Mouse (Mus musculus): ENCODE data around the gene Rhobtb3. TPM values are rescaled to one million over a fixed set of nuclear protein-coding genes. Genes with fewer than 3 reads are reported as not detected.
A peak's percentile ranks its signal among the peaks of the same experiment; 100 is the strongest.

The Rhobtb3 gene
- polyA plus RNA-seq, 1 experiment from 2014 or later: 39.8 TPM

- H3K4me3 ChIP-seq: no peak overlapping the region
- no peak for DNase-seq (ENCODE audit: low spot score)
- no peaks in the 10 kb centered on the region for H3K4me1 ChIP-seq (replicated peaks)
- no peak overlapping the region for H3K27ac ChIP-seq
- no peaks in the 10 kb centered on the region for H3K27me3 ChIP-seq (ENCODE audit: insufficient read depth, poor library complexity, severe bottlenecking)
- no peaks in the 10 kb centered on the region for H3K9me3 ChIP-seq
- H3K36me3 ChIP-seq: peaks cover 45% of the 10 kb centered on the region
Observed at GRCm38 (mm10) chr13:75865486-75866184, 78.1 kb downstream of the Rhobtb3 start.

GRCm38 (mm10) chr13:75859264-75859844, 84.4 kb downstream of the Rhobtb3 start:
- Histone ChIP-seq H3K36me3 (peaks cover 8% of the 10 kb centered on the region; the same call in 1 of the 2 replicates), H3K27ac (no peak overlapping the region), H3K27me3 (ENCODE audit: insufficient read depth, poor library complexity, severe bottlenecking) (no peaks in the 10 kb centered on the region), H3K9me3 (peaks cover 6% of the 10 kb centered on the region; the same call in 1 of the 2 replicates), H3K4me1 (replicated peaks) (no peaks in the 10 kb centered on the region), H3K4me3 (no peak overlapping the region)
- no peak for DNase-seq (ENCODE audit: low spot score)
- 72% methylated on average over 1 of the region's 1 CpGs for WGBS

GRCm38 (mm10) chr13:75853118-75853517, 90.6 kb downstream of the Rhobtb3 start:
- Histone ChIP-seq H3K4me3 (no peak overlapping the region), H3K9me3 (peaks cover 6% of the 10 kb centered on the region; the same call in 1 of the 2 replicates), H3K36me3 (no peaks in the 10 kb centered on the region; the same call in 1 of the 2 replicates), H3K27me3 (ENCODE audit: insufficient read depth, poor library complexity, severe bottlenecking) (no peaks in the 10 kb centered on the region), H3K27ac (no peak overlapping the region), H3K4me1 (replicated peaks) (no peaks in the 10 kb centered on the region)
- 87% methylated on average over 3 of the region's 3 CpGs for WGBS
- no peak for DNase-seq (ENCODE audit: low spot score)

- H3K4me1 ChIP-seq (replicated peaks): no peaks in the 10 kb centered on the region
- DNase-seq (ENCODE audit: low spot score): no peak
- 92% methylated on average over 4 of the region's 4 CpGs for WGBS
- no peak overlapping the region for H3K27ac ChIP-seq
- H3K27me3 ChIP-seq (ENCODE audit: insufficient read depth, poor library complexity, severe bottlenecking): no peaks in the 10 kb centered on the region
- H3K4me3 ChIP-seq: no peak overlapping the region
- peaks cover 5% of the 10 kb centered on the region; the same call in 1 of the 2 replicates for H3K9me3 ChIP-seq
- H3K36me3 ChIP-seq: peaks cover 5% of the 10 kb centered on the region; the same call in 1 of the 2 replicates
Observed at GRCm38 (mm10) chr13:75852027-75852426, 91.7 kb downstream of the Rhobtb3 start.

- no peak overlapping the region for H3K27ac ChIP-seq
- no peak for DNase-seq (ENCODE audit: low spot score)
- H3K9me3 ChIP-seq: no peaks in the 10 kb centered on the region
- no peak overlapping the region for H3K4me3 ChIP-seq
- 88% methylated on average over 6 of the region's 6 CpGs for WGBS
- no peaks in the 10 kb centered on the region for H3K27me3 ChIP-seq (ENCODE audit: insufficient read depth, poor library complexity, severe bottlenecking)
- peaks cover 5% of the 10 kb centered on the region; the same call in 1 of the 2 replicates for H3K36me3 ChIP-seq
- H3K4me1 ChIP-seq (replicated peaks): peaks cover 25% of the 10 kb centered on the region
Observed at GRCm38 (mm10) chr13:75847027-75847426, 96.7 kb downstream of the Rhobtb3 start.

- no peak for DNase-seq (ENCODE audit: low spot score)
- peaks cover 5% of the 10 kb centered on the region; the same call in 1 of the 2 replicates for H3K36me3 ChIP-seq
- WGBS: 33% methylated on average over 4 of the region's 4 CpGs
Observed at GRCm38 (mm10) chr13:75845519-75846166, 98.1 kb downstream of the Rhobtb3 start.

GRCm38 (mm10) chr13:75844833-75845518, 98.7 kb downstream of the Rhobtb3 start:
- 93% methylated on average over 2 of the region's 2 CpGs for WGBS
- DNase-seq (ENCODE audit: low spot score): no peak
- Histone ChIP-seq H3K4me3 (no peak overlapping the region), H3K27ac (no peak overlapping the region), H3K9me3 (no peaks in the 10 kb centered on the region), H3K4me1 (replicated peaks) (peaks cover 45% of the 10 kb centered on the region), H3K36me3 (peaks cover 5% of the 10 kb centered on the region; the same call in 1 of the 2 replicates), H3K27me3 (ENCODE audit: insufficient read depth, poor library complexity, severe bottlenecking) (no peaks in the 10 kb centered on the region)

More at GRCm38 (mm10) chr13:75845519-75846166, 98.1 kb downstream of the Rhobtb3 start:
- H3K4me1 ChIP-seq (replicated peaks): peaks cover 38% of the 10 kb centered on the region
- no peak overlapping the region for H3K4me3 ChIP-seq
- H3K27me3 ChIP-seq (ENCODE audit: insufficient read depth, poor library complexity, severe bottlenecking): no peaks in the 10 kb centered on the region
- peak overlapping the region; percentile 29; the same call in 1 of the 2 replicates for H3K27ac ChIP-seq
- no peaks in the 10 kb centered on the region for H3K9me3 ChIP-seq

- no peaks in the 10 kb centered on the region for H3K9me3 ChIP-seq
- H3K4me1 ChIP-seq (replicated peaks): peaks cover 52% of the 10 kb centered on the region
- 83% methylated on average over 8 of the region's 8 CpGs for WGBS
- H3K27me3 ChIP-seq (ENCODE audit: insufficient read depth, poor library complexity, severe bottlenecking): no peaks in the 10 kb centered on the region
- DNase-seq (ENCODE audit: low spot score): no peak
- H3K27ac ChIP-seq: no peak overlapping the region
- peaks cover 5% of the 10 kb centered on the region; the same call in 1 of the 2 replicates for H3K36me3 ChIP-seq
- H3K4me3 ChIP-seq: no peak overlapping the region
Observed at GRCm38 (mm10) chr13:75843993-75844683, 99.6 kb downstream of the Rhobtb3 start.

- Histone ChIP-seq H3K36me3 (peaks cover 5% of the 10 kb centered on the region; the same call in 1 of the 2 replicates), H3K4me1 (replicated peaks) (peaks cover 58% of the 10 kb centered on the region), H3K4me3 (no peak overlapping the region), H3K27ac (no peak overlapping the region), H3K9me3 (no peaks in the 10 kb centered on the region), H3K27me3 (ENCODE audit: insufficient read depth, poor library complexity, severe bottlenecking) (no peaks in the 10 kb centered on the region)
- DNase-seq (ENCODE audit: low spot score): no peak
- 87% methylated on average over 5 of the region's 5 CpGs for whole genome bisulfite sequencing
Observed at GRCm38 (mm10) chr13:75843331-75843730, 100.4 kb downstream of the Rhobtb3 start.

- Histone ChIP-seq H3K27ac (peak overlapping the region; percentile 85), H3K4me1 (replicated peaks) (peaks cover 58% of the 10 kb centered on the region), H3K36me3 (no peaks in the 10 kb centered on the region), H3K9me3 (no peaks in the 10 kb centered on the region), H3K4me3 (0 out of 2 replicates have a peak overlapping the region, but pooled peaks have one; percentile 62), H3K27me3 (ENCODE audit: insufficient read depth, poor library complexity, severe bottlenecking) (no peaks in the 10 kb centered on the region)
- 72% methylated on average over 3 of the region's 3 CpGs for WGBS
- DNase-seq (ENCODE audit: low spot score): no peak
Observed at GRCm38 (mm10) chr13:75841950-75842349, 101.8 kb downstream of the Rhobtb3 start.

- no peaks in the 10 kb centered on the region for H3K9me3 ChIP-seq
- H3K27me3 ChIP-seq (ENCODE audit: insufficient read depth, poor library complexity, severe bottlenecking): no peaks in the 10 kb centered on the region
- peak overlapping the region; percentile 85 for H3K27ac ChIP-seq
- no peak for DNase-seq (ENCODE audit: low spot score)
- peak overlapping the region; percentile 62 for H3K4me3 ChIP-seq
- H3K4me1 ChIP-seq (replicated peaks): peaks cover 57% of the 10 kb centered on the region
- 51% methylated on average over 6 of the region's 6 CpGs for WGBS
- no peaks in the 10 kb centered on the region for H3K36me3 ChIP-seq
Observed at GRCm38 (mm10) chr13:75840752-75841285, 102.9 kb downstream of the Rhobtb3 start.
